Mouse (Mus musculus) lung, adult 2 months (tissue): ENCODE results near the gene Klhl11.

ENCODE experiments used
- CTCF ChIP-seq: fragments of 200-500 bp; IDR thresholded peaks from 2 replicates; pipeline ENCODE4 v1.5.1; 2011; ENCODE audit warnings: mild to moderate bottlenecking, low read length, control low read depth; ENCODE audit not compliant: insufficient read depth
- POLR2A ChIP-seq: fragments of 200-500 bp; IDR thresholded peaks from 2 replicates; pipeline ENCODE4 v1.6.1; 2011; ENCODE audit warnings: low read depth, mild to moderate bottlenecking, control low read depth, low read length, borderline replicate concordance; ENCODE audit errors: extremely low read depth

DNA sequence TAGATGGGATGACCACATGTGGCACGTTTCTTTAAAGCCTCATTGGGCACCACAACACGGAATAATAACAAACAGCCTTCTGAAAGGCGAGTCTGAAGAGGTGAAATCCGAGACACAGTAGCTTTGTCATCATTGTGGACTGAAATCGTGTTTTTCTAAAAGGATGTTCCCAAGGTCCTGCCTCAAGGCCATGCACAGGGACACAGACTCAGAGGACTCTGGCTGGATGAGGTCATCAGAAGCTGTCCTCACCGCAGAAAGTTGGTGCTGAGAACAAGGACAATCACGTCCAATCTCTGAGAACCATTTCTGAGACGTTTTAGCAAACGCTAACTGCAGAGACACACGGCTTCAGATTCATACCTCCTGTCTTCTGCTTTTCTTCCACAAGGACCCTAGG lies 41.2 kb upstream of the Klhl11 start:
- no peak for TF ChIP-seq CTCF
- no peak for TF ChIP-seq POLR2A
